ENCODE assay signal across 8 mouse cellular contexts in genomic region chr4:141546334-141547200, GRCm38 (mm10). TPM values are rescaled to one million over a fixed set of nuclear protein-coding genes. Genes with fewer than 3 reads are reported as not detected.
DNase-seq lines count a peak whose midpoint lies in the region; ATAC-seq and TF ChIP-seq lines count a peak whose summit lies in the region.

No protein-coding gene starts in this region.

- no peak for TF ChIP-seq CTCF in cortical plate, adult 2 months (IDR thresholded peaks at IDR 0.05; ENCODE audit: extremely low read depth, insufficient read depth, low read length)

- peak; percentile 79 for TF ChIP-seq POLR2A in cortical plate, adult 2 months (IDR thresholded peaks at IDR 0.05; ENCODE audit: extremely low read depth, insufficient read depth, low read length)

- peak overlapping the region; percentile 91 for H3K4me3 ChIP-seq in cortical plate, adult 2 months (ENCODE audit: insufficient read depth, low read length)

- no peaks in the 10 kb centered on the region for H3K4me1 ChIP-seq in cortical plate, adult 2 months (ENCODE audit: control insufficient read depth, insufficient read depth, low read length)

- peak; percentile 63 for ATAC-seq in activated CD4-positive, CD25-positive, alpha-beta regulatory T cell, adult 4 months
- peak; percentile 73 for ATAC-seq in inflammation-experienced regulatory T-cells, adult 6 months
- peak; percentile 70 for ATAC-seq in megakaryocyte progenitor cell, adult 5-6 weeks (replicated peaks; ENCODE audit: poor library complexity)

- peak; percentile 78 for DNase-seq in gastrocnemius, postnatal 10 days
- peak; percentile 84 to 93 for DNase-seq in left cerebral cortex, postnatal 10 days (ENCODE audit: extremely low spot score in 1 of 2, low spot score in 2 of 2)
- peak; percentile 83 for DNase-seq in right cerebral cortex, postnatal 25 days
- peak; percentile 74 to 88 for DNase-seq in urinary bladder, postnatal 36 days (ENCODE audit: low spot score in 2 of 2)

- H3K27ac ChIP-seq in cortical plate, adult 2 months (ENCODE audit: insufficient read depth, low read length) = peak overlapping the region; percentile 100

- intact Hi-C loops in left cerebral cortex, postnatal 10 days (cut with DNase I) = no loop called here

RNA-seq across cellular contexts. Expression of gene Spen, which starts 8.2 kb away (rescaled TPM):
- polyA plus RNA-seq in activated CD4-positive, CD25-positive, alpha-beta regulatory T cell, adult 4 months (2017; shearing (Covaris generic)) = 10 to 100 TPM in 1 of 2 experiments, 1 to 10 TPM in 1; 9.3 to 15.9 TPM
- polyA plus RNA-seq in cortical plate, adult 2 months (2012; rRNA removed) = 12.4 and 13.0 TPM in 2 replicates
- total RNA-seq in gastrocnemius, postnatal 10 days (2021) = 10 to 100 TPM; 23.4 to 30.9 TPM
- polyA plus RNA-seq in inflammation-experienced regulatory T-cells, adult 6 months (2017; shearing (Covaris generic)) = 10 to 100 TPM in 2 of 3 experiments, 1 to 10 TPM in 1; 8.6 to 17.1 (median 14.3) TPM
- 10 to 100 TPM; 56.8 to 59.9 TPM for total RNA-seq in left cerebral cortex, postnatal 10 days (2021)
- total RNA-seq in megakaryocyte progenitor cell, adult 5-6 weeks (2015) = 28.4 and 35.6 TPM in 2 replicates
- 22.8 and 29.0 TPM in 2 replicates for total RNA-seq in megakaryocyte progenitor cell, adult 5-6 weeks (2017)

RNA-seq across cellular contexts. Expression of gene Fblim1, which starts 59.3 kb away (rescaled TPM):
- polyA plus RNA-seq in activated CD4-positive, CD25-positive, alpha-beta regulatory T cell, adult 4 months (2017; shearing (Covaris generic)) = under 1 TPM in 1 of 2 experiments, not detected in 1; 0.29 TPM
- polyA plus RNA-seq in cortical plate, adult 2 months (2012; rRNA removed) = 1.0 and 1.3 TPM in 2 replicates
- 1 to 10 TPM; 3.8 to 6.6 TPM for total RNA-seq in gastrocnemius, postnatal 10 days (2021)
- under 1 TPM in 1 of 3 experiments, not detected in 2; 0.43 TPM for polyA plus RNA-seq in inflammation-experienced regulatory T-cells, adult 6 months (2017; shearing (Covaris generic))
- 1 to 10 TPM; 4.4 to 6.0 TPM for total RNA-seq in left cerebral cortex, postnatal 10 days (2021)
- total RNA-seq in megakaryocyte progenitor cell, adult 5-6 weeks (2015) = not detected in 2 replicates
- 0.07 TPM in 1 of 2 replicates, not detected in the other for total RNA-seq in megakaryocyte progenitor cell, adult 5-6 weeks (2017)

Comparison
In these comparisons a context has a peak if more than half of its experiments do, and no peak if none do; other contexts are left out.
1. Peak in every context shown above with its lines: DNase-seq, ATAC-seq, H3K4me3 ChIP-seq and H3K27ac ChIP-seq.
2. RNA of gene Fblim1, which starts 59.3 kb away (total RNA-seq): 3.8 to 6.6 TPM in gastrocnemius, postnatal 10 days and 4.4 to 6.0 TPM in left cerebral cortex, postnatal 10 days; 0.07 TPM in megakaryocyte progenitor cell, adult 5-6 weeks; every median in the first group is over 4 times any median in the second.